Mouse (Mus musculus) B cell, adult (primary cell): ENCODE measurements around the gene Ifi44. TPM values are rescaled to one million over a fixed set of nuclear protein-coding genes. Genes with fewer than 3 reads are reported as not detected.

Experiments
- total RNA-seq: library from RNA; stranded (reverse); gene quantifications from 4 replicates; pipeline ENCODE4 v1.2.4, GENCODE M21; 2023; ENCODE audit not compliant: inconsistent age

Gene Ifi44
- 0.60 to 1.1 TPM (median 0.96 TPM) in 3 of 4 replicates, not detected in the other for total RNA-seq

DNA sequence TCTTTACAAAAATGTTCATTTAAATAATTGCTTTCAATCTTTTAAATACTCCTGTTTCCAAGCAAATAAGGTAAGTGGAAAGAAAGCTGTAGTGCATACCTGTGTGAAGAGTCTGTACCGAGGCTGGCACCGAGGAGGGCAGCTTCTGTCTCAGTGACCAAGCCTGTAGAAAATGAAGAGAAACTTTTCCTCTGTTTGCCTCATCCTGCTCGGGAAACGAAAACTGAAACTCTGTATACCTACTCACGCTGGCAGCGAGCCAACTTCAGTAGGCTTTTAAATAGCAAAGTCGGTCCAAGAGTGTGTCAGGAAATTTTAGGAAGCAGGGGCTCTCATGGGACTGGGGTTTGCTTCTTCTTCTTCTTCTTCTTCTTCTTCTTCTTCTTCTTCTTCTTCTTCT is at the start of gene Ifi44:
Ifi44 (minus strand) TSS at position 224 of the 400 bp plus-strand sequence.

Other genes with a start within 250 kb of the Ifi44 start
- not detected in 4 replicates for gene Ifi44l, start 12.9 kb upstream of the Ifi44 start, total RNA-seq
- not detected in 4 replicates for gene Ptgfr, start 87.7 kb upstream of the Ifi44 start, total RNA-seq